Mouse (Mus musculus) limb, embryonic 14.5 days (tissue): ENCODE measurements around the gene Cdkl4. TPM values are rescaled to one million over a fixed set of nuclear protein-coding genes. Genes with fewer than 3 reads are reported as not detected.

ENCODE experiments used
- ATAC-seq: fragments of 200-750 bp; cut with Nextera tagmentation; 2 replicates; pipeline ENCODE4 v1.8.0; 2017; ENCODE audit warnings: low read depth, moderate number of reproducible peaks, moderate TSS enrichment; ENCODE audit not compliant: low FRiP score
- DNase-seq: peaks from one replicate; pipeline ENCODE4 v3.0.0-alpha.2; 2015; ENCODE audit warnings: low spot score
- H3K27ac ChIP-seq: fragments of 300-500 bp; sonication (generic); replicated peaks from 2 replicates; pipeline ENCODE4 v1.5.1; 2014; ENCODE audit warnings: low read depth, mild to moderate bottlenecking, low read length, moderate library complexity, mixed read lengths
- H3K27me3 ChIP-seq: fragments of 300-500 bp; sonication (generic); 2 replicates; pipeline ENCODE4 v1.6.1; 2014; ENCODE audit warnings: low read length, mixed read lengths; ENCODE audit not compliant: control insufficient read depth, insufficient read depth
- H3K36me3 ChIP-seq: fragments of 300-500 bp; sonication (generic); 2 replicates; pipeline ENCODE4 v1.6.1; 2014; ENCODE audit warnings: mild to moderate bottlenecking, low read length, moderate library complexity, mixed read lengths; ENCODE audit not compliant: control insufficient read depth, insufficient read depth
- H3K4me1 ChIP-seq: fragments of 300-500 bp; sonication (generic); 2 replicates; pipeline ENCODE4 v1.6.1; 2014; ENCODE audit warnings: antibody characterized with exemption, low read length, mixed read lengths; ENCODE audit not compliant: control insufficient read depth, insufficient read depth
- H3K4me2 ChIP-seq: fragments of 300-500 bp; sonication (generic); replicated peaks from 2 replicates; pipeline ENCODE4 v1.6.1; 2014; ENCODE audit warnings: low read depth, mild to moderate bottlenecking, low read length, moderate library complexity; ENCODE audit not compliant: severe bottlenecking
- H3K4me3 ChIP-seq: fragments of 300-500 bp; sonication (generic); replicated peaks from 2 replicates; pipeline ENCODE4 v1.5.1; 2014; ENCODE audit warnings: low read length
- H3K9ac ChIP-seq: fragments of 300-500 bp; sonication (generic); 2 replicates; pipeline ENCODE4 v1.6.1; 2014; ENCODE audit warnings: mild to moderate bottlenecking, low read depth, low read length, moderate library complexity; ENCODE audit not compliant: severe bottlenecking
- H3K9me3 ChIP-seq: fragments of 300-500 bp; sonication (generic); 2 replicates; pipeline ENCODE4 v1.6.1; 2016; ENCODE audit warnings: low read length; ENCODE audit not compliant: control insufficient read depth
- POLR2A ChIP-seq: fragments of 200-500 bp; IDR thresholded peaks from 2 replicates; pipeline ENCODE4 v1.8.0; 2012; ENCODE audit warnings: inconsistent platforms, mild to moderate bottlenecking, moderate library complexity, borderline replicate concordance; ENCODE audit not compliant: insufficient read depth, insufficient read length; ENCODE audit errors: extremely low read depth
- WGBS: fragments of 180-500 bp; shearing (Covaris S2); extraction: QIAGEN DNeasy Blood & Tissue Kit; methylation state at CpG from one replicate; pipeline ENCODE4 v1.1.7; 2014; 5-methylcytosine and 5-hydroxymethylcytosine counted together
- polyA plus RNA-seq, 2 experiments: library from polyadenylated mRNA; depleted of rRNA in 1 of 2; stranded (reverse) in 1 of 2; unstranded in 1 of 2; fragments of >200 nt; fragmentation: Nextera tagmentation in 1 of 2; extraction: Ambion mirVana in 1 of 2; gene quantifications; 2 replicates each; pipeline versions ENCODE4 v1.2.1 to v1.2.3; 2012 to 2014

Gene Cdkl4
- polyA plus RNA-seq, 2 experiments, result 0.06 to 0.26 TPM

- DNase-seq, result no peak
These were observed 54.4 kb downstream of the Cdkl4 start for GRCm38 (mm10) chr17:80523231-80523630.

GRCm38 (mm10) chr17:80522229-80522556, 55.4 kb downstream of the Cdkl4 start:
- no peaks in the 10 kb centered on the region for H3K9me3 ChIP-seq
- no peaks in the 10 kb centered on the region for H3K4me1 ChIP-seq
- no peak for DNase-seq
- no peak overlapping the region for H3K4me2 ChIP-seq
- WGBS, result 68% methylated on average over 7 of the region's 7 CpGs
- no peak for TF ChIP-seq POLR2A
- H3K27me3 ChIP-seq, result no peaks in the 10 kb centered on the region
- H3K36me3 ChIP-seq, result no peaks in the 10 kb centered on the region
- no peak overlapping the region for H3K27ac ChIP-seq
- H3K9ac ChIP-seq, result no peak overlapping the region
- H3K4me3 ChIP-seq, result no peak overlapping the region
- ATAC-seq, result no peak

More at GRCm38 (mm10) chr17:80523231-80523630, 54.4 kb downstream of the Cdkl4 start:
- Histone ChIP-seq H3K4me2 (no peak overlapping the region), H3K27ac (no peak overlapping the region), H3K9ac (no peak overlapping the region), H3K36me3 (no peaks in the 10 kb centered on the region), H3K27me3 (no peaks in the 10 kb centered on the region), H3K4me1 (no peaks in the 10 kb centered on the region), H3K9me3 (no peaks in the 10 kb centered on the region), H3K4me3 (no peak overlapping the region)
- ATAC-seq, result no peak
- WGBS, result 84% methylated on average over 3 of the region's 3 CpGs
- TF ChIP-seq POLR2A, result no peak

- no peak for ATAC-seq
- Histone ChIP-seq H3K4me3 (no peak overlapping the region), H3K4me2 (no peak overlapping the region), H3K36me3 (no peaks in the 10 kb centered on the region), H3K27ac (no peak overlapping the region), H3K9me3 (no peaks in the 10 kb centered on the region), H3K4me1 (no peaks in the 10 kb centered on the region), H3K27me3 (no peaks in the 10 kb centered on the region), H3K9ac (no peak overlapping the region)
- TF ChIP-seq POLR2A, result no peak
- 76% methylated on average over 4 of the region's 4 CpGs for WGBS
- DNase-seq, result no peak
These were observed 55.9 kb downstream of the Cdkl4 start for GRCm38 (mm10) chr17:80521521-80522228.

DNA sequence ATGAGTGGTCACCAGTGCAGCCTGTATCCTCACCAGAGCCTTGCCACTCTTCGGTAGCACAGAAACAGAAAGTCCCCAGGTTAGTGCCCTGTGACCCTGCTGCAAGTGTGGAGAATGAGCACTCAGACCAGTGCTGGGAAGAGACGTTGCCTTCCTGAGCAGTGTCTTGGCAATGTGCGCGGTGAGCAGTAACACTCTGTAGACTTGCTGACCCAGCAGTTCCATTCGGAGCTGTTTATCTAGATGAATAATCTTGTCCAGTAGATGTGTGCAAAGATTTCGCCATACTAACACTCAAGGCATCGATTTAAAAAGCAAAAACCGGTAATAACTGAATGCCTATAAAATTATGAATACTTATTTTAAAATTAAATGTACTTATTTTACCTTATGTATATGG, 57.1 kb downstream of the Cdkl4 start:
- Histone ChIP-seq H3K4me1 (no peaks in the 10 kb centered on the region), H3K4me3 (no peak overlapping the region), H3K36me3 (no peaks in the 10 kb centered on the region), H3K27ac (no peak overlapping the region), H3K4me2 (no peak overlapping the region), H3K9ac (no peak overlapping the region), H3K27me3 (no peaks in the 10 kb centered on the region), H3K9me3 (no peaks in the 10 kb centered on the region)
- ATAC-seq (no peak), DNase-seq (no peak)
- TF ChIP-seq POLR2A, result no peak
- 89% methylated on average over 8 of the region's 8 CpGs for WGBS

GRCm38 (mm10) chr17:80518811-80519210, 58.8 kb downstream of the Cdkl4 start:
- ATAC-seq, result no peak
- Histone ChIP-seq H3K9ac (no peak overlapping the region), H3K4me2 (no peak overlapping the region), H3K4me3 (no peak overlapping the region), H3K9me3 (no peaks in the 10 kb centered on the region), H3K27ac (no peak overlapping the region), H3K4me1 (no peaks in the 10 kb centered on the region), H3K36me3 (no peaks in the 10 kb centered on the region), H3K27me3 (no peaks in the 10 kb centered on the region)
- TF ChIP-seq POLR2A, result no peak
- no peak for DNase-seq
- WGBS, result 93% methylated on average over 12 of the region's 12 CpGs
